Mouse (Mus musculus): ENCODE data around the gene Vars2. TPM values are rescaled to one million over a fixed set of nuclear protein-coding genes. Genes with fewer than 3 reads are reported as not detected.
A peak's percentile ranks its signal among the peaks of the same experiment; 100 is the strongest.

The Vars2 gene
- 10 to 100 TPM; 57.7 to 61.0 TPM for total RNA-seq (2021)
- long read RNA-seq, experiment 1, full-length matches to known transcripts = 19 of 29 reads
- long read RNA-seq, experiment 1, partial matches to known transcripts = 2 of 29 reads
- long read RNA-seq, experiment 1, other reads (novel, unspliced or antisense) = 8 of 29 reads
- long read RNA-seq, experiment 2, full-length matches to known transcripts = 11 of 32 reads
- long read RNA-seq, experiment 2, partial matches to known transcripts = 9 of 32 reads
- long read RNA-seq, experiment 2, other reads (novel, unspliced or antisense) = 12 of 32 reads

GRCm38 (mm10) chr17:35667334-35668065, at the start of gene Vars2:
TSS of gene Vars2 (minus strand) at chr17:35667592.
- peak; percentile 93 to 96 for DNase-seq (ENCODE audit: low spot score in 2 of 2)

GRCm38 (mm10) chr17:35717080-35717479, 49.7 kb upstream of the Vars2 start:
- no peak for DNase-seq (ENCODE audit: low spot score in 2 of 2)

GRCm38 (mm10) chr17:35716114-35716513, 48.7 kb upstream of the Vars2 start:
- DNase-seq (ENCODE audit: low spot score in 2 of 2) = no peak

GRCm38 (mm10) chr17:35710705-35711347, 43.4 kb upstream of the Vars2 start:
- no peak for DNase-seq (ENCODE audit: low spot score in 2 of 2)

- no peak for DNase-seq (ENCODE audit: low spot score in 2 of 2)
Observed at GRCm38 (mm10) chr17:35708611-35709010, 41.2 kb upstream of the Vars2 start.

- no peak for DNase-seq (ENCODE audit: low spot score in 2 of 2)
Observed at GRCm38 (mm10) chr17:35707929-35708328, 40.5 kb upstream of the Vars2 start.

- DNase-seq (ENCODE audit: low spot score in 2 of 2) = peak in 1 of 2 experiments; percentile 44
Observed at GRCm38 (mm10) chr17:35705836-35706235, 38.4 kb upstream of the Vars2 start.

- DNase-seq (ENCODE audit: low spot score in 2 of 2) = no peak
Observed at GRCm38 (mm10) chr17:35704621-35705464, 37.5 kb upstream of the Vars2 start, which contains the start of gene Ddr1. TSS of gene Ddr1 (minus strand) at chr17:35704621.

- no peak for DNase-seq (ENCODE audit: low spot score in 2 of 2)
Observed at GRCm38 (mm10) chr17:35703751-35704271, 36.4 kb upstream of the Vars2 start.

- DNase-seq (ENCODE audit: low spot score in 2 of 2) = no peak
Observed at GRCm38 (mm10) chr17:35703065-35703464, 35.7 kb upstream of the Vars2 start.

GRCm38 (mm10) chr17:35702605-35703004, 35.2 kb upstream of the Vars2 start:
- no peak for DNase-seq (ENCODE audit: low spot score in 2 of 2)

GRCm38 (mm10) chr17:35701978-35702461, 34.6 kb upstream of the Vars2 start:
- DNase-seq (ENCODE audit: low spot score in 2 of 2) = no peak

GRCm38 (mm10) chr17:35701203-35701977, 34.0 kb upstream of the Vars2 start:
- DNase-seq (ENCODE audit: low spot score in 2 of 2) = no peak

- DNase-seq (ENCODE audit: low spot score in 2 of 2) = peak; percentile 57 to 59
Observed at GRCm38 (mm10) chr17:35700371-35700961, 33.1 kb upstream of the Vars2 start.

- DNase-seq (ENCODE audit: low spot score in 2 of 2) = peak; percentile 58 to 65
Observed at GRCm38 (mm10) chr17:35699919-35700318, 32.5 kb upstream of the Vars2 start.

- DNase-seq (ENCODE audit: low spot score in 2 of 2) = no peak
Observed at GRCm38 (mm10) chr17:35698501-35698883, 31.1 kb upstream of the Vars2 start.

GRCm38 (mm10) chr17:35697759-35698500, 30.5 kb upstream of the Vars2 start:
- no peak for DNase-seq (ENCODE audit: low spot score in 2 of 2)

GRCm38 (mm10) chr17:35697429-35697758, 30.0 kb upstream of the Vars2 start:
- no peak for DNase-seq (ENCODE audit: low spot score in 2 of 2)

- no peak for DNase-seq (ENCODE audit: low spot score in 2 of 2)
Observed at GRCm38 (mm10) chr17:35696691-35697090, 29.3 kb upstream of the Vars2 start.
